Mouse (Mus musculus) lung, embryonic 14.5 days (tissue): ENCODE results near the gene Vmn2r85. TPM values are rescaled to one million over a fixed set of nuclear protein-coding genes. Genes with fewer than 3 reads are reported as not detected.
"Not testable (repeated sequence)": the region's sequence is repeated elsewhere in the genome, so short reads cannot be mapped to it uniquely, and the experiment has no call there.

Source experiments
- ATAC-seq: fragments of 200-750 bp; cut with Nextera tagmentation; 2 replicates; pipeline ENCODE4 v1.8.0; 2017; ENCODE audit warnings: mild to moderate bottlenecking, moderate TSS enrichment, moderate library complexity; ENCODE audit not compliant: insufficient read depth
- DNase-seq: peaks from one replicate; pipeline ENCODE4 v3.0.0-alpha.2; 2015
- H3K27ac ChIP-seq: fragments of 300-500 bp; sonication (generic); 2 replicates; pipeline ENCODE4 v1.5.1; 2014; ENCODE audit warnings: low read depth, mild to moderate bottlenecking, moderate library complexity
- H3K27me3 ChIP-seq: fragments of 300-500 bp; sonication (generic); 2 replicates; pipeline ENCODE4 v1.6.1; 2014; ENCODE audit warnings: low read length, control low read depth; ENCODE audit not compliant: insufficient read depth
- H3K36me3 ChIP-seq: fragments of 300-500 bp; sonication (generic); 2 replicates; pipeline ENCODE4 v1.6.1; 2014; ENCODE audit warnings: control low read depth; ENCODE audit not compliant: insufficient read depth
- H3K4me1 ChIP-seq: fragments of 300-500 bp; sonication (generic); 2 replicates; pipeline ENCODE4 v1.6.1; 2014; ENCODE audit warnings: antibody characterized with exemption, control low read depth; ENCODE audit not compliant: insufficient read depth
- H3K4me2 ChIP-seq: fragments of 300-500 bp; sonication (generic); 2 replicates; pipeline ENCODE4 v1.6.1; 2014; ENCODE audit warnings: mild to moderate bottlenecking
- H3K4me3 ChIP-seq: fragments of 300-500 bp; sonication (generic); 2 replicates; pipeline ENCODE4 v1.5.1; 2014; ENCODE audit warnings: low read depth, low read length
- H3K9ac ChIP-seq: fragments of 300-500 bp; sonication (generic); 2 replicates; pipeline ENCODE4 v1.6.1; 2014
- H3K9me3 ChIP-seq: fragments of 300-500 bp; sonication (generic); 2 replicates; pipeline ENCODE4 v1.6.1; 2016; ENCODE audit warnings: low read depth, low read length, control low read depth
- CTCF ChIP-seq: IDR thresholded peaks from 2 replicates; pipeline ENCODE4 v1.5.1; 2016; ENCODE audit warnings: antibody characterized with exemption, low read depth
- WGBS: fragments of 180-500 bp; shearing (Covaris S2); extraction: QIAGEN DNeasy Blood & Tissue Kit; methylation state at CpG from one replicate; pipeline ENCODE4 v1.1.7; 2014; 5-methylcytosine and 5-hydroxymethylcytosine counted together
- polyA plus RNA-seq: library from polyadenylated mRNA; unstranded; fragments of >200 nt; fragmentation: Nextera tagmentation; extraction: Ambion mirVana; gene quantifications from 2 replicates; pipeline ENCODE4 v1.2.1, GENCODE M21; 2014

Vmn2r85 gene
- polyA plus RNA-seq, result not detected in 2 replicates

DNA sequence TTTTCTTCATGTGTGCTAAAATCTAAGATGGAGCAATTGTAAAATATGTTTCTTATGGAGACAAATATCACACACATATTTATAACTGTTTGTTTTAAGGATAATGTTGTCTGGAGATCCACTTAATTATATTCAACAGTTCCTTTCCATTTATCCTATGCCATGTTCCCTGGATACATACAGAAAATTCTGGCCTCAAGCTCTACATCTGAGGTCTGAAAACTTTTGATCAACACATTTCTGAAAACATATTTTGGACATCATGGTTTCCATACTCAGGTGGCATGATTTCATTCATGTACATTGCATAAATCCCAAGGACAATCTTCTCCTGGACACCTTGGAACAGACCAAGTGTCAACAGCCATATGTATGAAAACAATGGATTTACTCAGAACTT lies at the start of gene Vmn2r85:
TSS of gene Vmn2r85 (minus strand) at position 101 of the 400 bp plus-strand sequence.
- H3K4me3 ChIP-seq, DNase-seq, H3K9me3 ChIP-seq, H3K4me2 ChIP-seq, H3K9ac ChIP-seq, H3K4me1 ChIP-seq, H3K27ac ChIP-seq, ATAC-seq, H3K36me3 ChIP-seq, H3K27me3 ChIP-seq: not testable (repeated sequence)

DNA sequence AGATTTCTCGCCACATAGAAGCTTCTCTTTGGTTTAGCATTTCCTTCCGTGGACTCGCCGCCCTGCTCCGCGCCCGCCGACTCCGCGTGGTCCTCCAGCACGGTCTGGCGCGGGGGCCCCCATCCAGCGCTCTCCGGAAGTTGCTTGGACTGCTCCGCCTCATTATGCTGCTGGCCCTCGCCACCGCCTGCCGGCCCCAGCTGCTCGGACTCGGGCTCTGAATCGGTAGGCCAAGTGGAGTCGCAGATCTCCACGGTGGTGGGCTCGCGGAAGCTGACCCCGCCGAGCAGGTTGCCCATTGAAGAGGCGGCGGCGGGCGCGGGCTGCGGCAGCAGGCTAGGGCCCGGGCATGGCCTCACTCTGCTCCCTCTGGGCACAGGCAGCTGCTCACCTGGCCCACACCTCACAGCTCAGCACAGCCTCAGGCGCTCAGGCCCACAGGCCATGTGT lies 40.8 kb upstream of the Vmn2r85 start:
- Histone ChIP-seq H3K9me3 (no peaks in the 10 kb centered on the region), H3K9ac (peak overlapping the region; percentile 45), H3K4me3 (peak overlapping the region; percentile 33), H3K4me1 (no peaks in the 10 kb centered on the region), H3K27ac (no peak overlapping the region), H3K27me3 (no peaks in the 10 kb centered on the region), H3K36me3 (no peaks in the 10 kb centered on the region), H3K4me2 (peak overlapping the region; percentile 60)
- DNase-seq (peak; percentile 76), ATAC-seq (peak; percentile 100)
- no peak for TF ChIP-seq CTCF
- 1% methylated on average over 34 of the region's 36 CpGs for WGBS

GRCm38 (mm10) chr10:130455950-130456349 lies 26.4 kb upstream of the Vmn2r85 start, which contains the start of gene Vmn2r86:
Vmn2r86 (minus strand) TSS chr10:130456050.
- not testable (repeated sequence) for H3K9me3 ChIP-seq, H3K4me3 ChIP-seq, H3K4me2 ChIP-seq, H3K36me3 ChIP-seq, ATAC-seq, H3K27me3 ChIP-seq, H3K4me1 ChIP-seq, H3K9ac ChIP-seq, DNase-seq, H3K27ac ChIP-seq
- 82% methylated on average over 1 of the region's 1 CpGs for WGBS

DNA sequence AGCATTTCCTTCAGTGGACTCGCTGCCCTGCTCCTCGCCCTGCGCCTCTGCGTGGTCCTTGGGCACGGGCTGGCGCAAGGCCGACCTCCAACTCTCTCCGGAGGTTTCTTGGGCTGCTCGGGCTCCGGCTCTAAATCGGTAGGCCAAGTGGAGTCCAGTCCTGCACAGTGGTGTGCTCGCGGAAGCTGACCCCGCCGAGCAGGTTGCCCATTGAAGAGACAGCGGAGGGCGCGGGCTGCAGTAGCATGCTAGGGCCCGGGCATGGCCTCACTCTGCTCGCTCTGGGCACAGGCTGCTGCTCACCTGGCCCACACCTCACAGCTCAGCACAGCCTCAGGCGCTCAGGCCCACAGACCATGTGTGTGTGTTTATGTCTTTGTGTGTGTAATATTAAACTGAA lies 15.3 kb upstream of the Vmn2r85 start:
- Histone ChIP-seq H3K4me2 (no peak overlapping the region), H3K27me3 (no peaks in the 10 kb centered on the region), H3K4me3 (no peak overlapping the region), H3K9ac (no peak overlapping the region), H3K36me3 (no peaks in the 10 kb centered on the region), H3K9me3 (no peaks in the 10 kb centered on the region), H3K27ac (no peak overlapping the region), H3K4me1 (no peaks in the 10 kb centered on the region)
- no peak for TF ChIP-seq CTCF
- DNase-seq, result no peak
- 84% methylated on average over 21 of the region's 21 CpGs for WGBS
- no peak for ATAC-seq

DNA sequence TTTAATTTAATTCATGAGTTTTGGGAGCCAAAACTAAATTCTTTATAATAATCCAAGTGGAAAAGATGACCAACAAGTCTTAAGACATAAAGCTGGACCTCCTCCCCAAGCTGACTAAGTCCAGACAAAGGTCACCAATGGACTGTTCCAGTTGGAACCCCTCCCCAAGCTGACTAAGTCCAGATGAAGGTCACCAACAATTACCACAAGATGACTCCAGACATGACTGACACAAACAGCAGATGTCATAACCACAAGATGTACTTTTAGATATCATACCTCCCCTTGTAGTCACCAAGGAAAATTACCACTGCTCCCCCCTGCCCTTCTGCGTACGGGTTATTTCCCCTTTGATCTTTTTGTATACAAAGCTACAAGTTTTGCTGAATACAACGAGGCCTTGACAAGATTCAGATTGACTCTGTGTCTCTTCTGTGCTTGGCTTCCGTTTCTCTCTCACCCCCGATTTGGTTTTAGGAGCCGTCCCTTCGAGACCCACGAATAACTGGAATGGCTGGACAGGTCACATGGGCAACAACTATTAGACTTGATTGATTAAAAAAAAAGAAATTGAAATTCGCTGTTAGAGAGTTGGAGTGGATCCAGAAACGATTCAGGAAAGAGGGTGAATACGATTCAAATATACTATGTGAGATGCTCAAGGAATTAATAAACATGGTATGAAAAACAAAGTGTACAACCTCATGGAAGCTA lies 4.8 kb upstream of the Vmn2r85 start:
- not testable (repeated sequence) for H3K36me3 ChIP-seq, H3K4me2 ChIP-seq, H3K4me3 ChIP-seq, H3K9ac ChIP-seq, H3K27ac ChIP-seq, H3K4me1 ChIP-seq, H3K27me3 ChIP-seq, H3K9me3 ChIP-seq, ATAC-seq, DNase-seq
- WGBS, result 77% methylated on average over 11 of the region's 11 CpGs

GRCm38 (mm10) chr10:130422368-130422767 lies 7.1 kb downstream of the Vmn2r85 start:
- ATAC-seq, DNase-seq, H3K4me3 ChIP-seq, H3K4me1 ChIP-seq, H3K4me2 ChIP-seq, H3K27me3 ChIP-seq, H3K27ac ChIP-seq, H3K9ac ChIP-seq, H3K36me3 ChIP-seq, H3K9me3 ChIP-seq: not testable (repeated sequence)
- WGBS, result 66% methylated on average over 2 of the region's 2 CpGs

GRCm38 (mm10) chr10:130420401-130420800 lies 9.1 kb downstream of the Vmn2r85 start:
- Histone ChIP-seq H3K4me2 (no peak overlapping the region), H3K9ac (no peak overlapping the region), H3K27me3 (no peaks in the 10 kb centered on the region), H3K36me3 (no peaks in the 10 kb centered on the region), H3K4me1 (no peaks in the 10 kb centered on the region), H3K27ac (no peak overlapping the region), H3K4me3 (no peak overlapping the region), H3K9me3 (no peaks in the 10 kb centered on the region)
- WGBS, result 79% methylated on average over 3 of the region's 3 CpGs
- DNase-seq (no peak), ATAC-seq (no peak)
- no peak for TF ChIP-seq CTCF

GRCm38 (mm10) chr10:130419954-130420353 lies 9.5 kb downstream of the Vmn2r85 start:
- not testable (repeated sequence) for ATAC-seq, H3K9ac ChIP-seq, H3K9me3 ChIP-seq, DNase-seq, H3K4me2 ChIP-seq, H3K4me1 ChIP-seq, H3K4me3 ChIP-seq, H3K27ac ChIP-seq, H3K36me3 ChIP-seq, H3K27me3 ChIP-seq
- 38% methylated on average over 2 of the region's 2 CpGs for WGBS

- H3K36me3 ChIP-seq, H3K4me1 ChIP-seq, H3K4me2 ChIP-seq, H3K4me3 ChIP-seq, H3K9me3 ChIP-seq, H3K27ac ChIP-seq, DNase-seq, H3K9ac ChIP-seq, H3K27me3 ChIP-seq, ATAC-seq: not testable (repeated sequence)
Measured at GRCm38 (mm10) chr10:130416352-130416751, 13.2 kb downstream of the Vmn2r85 start.

DNA sequence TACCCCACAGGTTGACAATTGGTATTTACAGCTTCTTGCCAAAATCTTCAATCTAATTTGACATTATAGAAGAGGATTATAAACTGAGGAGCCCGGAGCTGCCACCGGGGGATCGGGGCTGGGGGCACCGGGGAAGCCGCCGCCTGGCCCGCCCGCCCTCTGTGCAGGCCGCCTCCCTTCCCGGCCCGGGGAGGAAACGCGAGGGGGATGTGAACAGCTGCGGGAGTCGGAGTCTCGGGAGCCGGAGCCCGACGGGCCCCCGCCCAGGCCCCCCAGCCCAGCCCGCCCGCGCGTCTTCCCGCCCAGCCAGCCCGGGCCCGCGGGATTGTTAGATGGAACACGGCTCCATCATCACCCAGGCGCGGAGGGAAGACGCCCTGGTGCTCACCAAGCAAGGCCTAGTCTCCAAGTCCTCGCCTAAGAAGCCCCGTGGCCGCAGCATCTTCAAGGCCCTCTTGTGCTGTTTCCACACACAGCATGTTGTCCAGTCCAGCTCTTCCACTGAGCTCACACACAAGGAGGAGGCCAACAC lies 17.3 kb downstream of the Vmn2r85 start:
- H3K9ac ChIP-seq, H3K27ac ChIP-seq, H3K4me1 ChIP-seq, DNase-seq, H3K27me3 ChIP-seq, H3K9me3 ChIP-seq, H3K36me3 ChIP-seq, H3K4me2 ChIP-seq, H3K4me3 ChIP-seq: not testable (repeated sequence)
- 59% methylated on average over 7 of the region's 35 CpGs for WGBS
- ATAC-seq, result peak; percentile 38; the same call in 1 of the 2 replicates
